In the genomic region with DNA sequence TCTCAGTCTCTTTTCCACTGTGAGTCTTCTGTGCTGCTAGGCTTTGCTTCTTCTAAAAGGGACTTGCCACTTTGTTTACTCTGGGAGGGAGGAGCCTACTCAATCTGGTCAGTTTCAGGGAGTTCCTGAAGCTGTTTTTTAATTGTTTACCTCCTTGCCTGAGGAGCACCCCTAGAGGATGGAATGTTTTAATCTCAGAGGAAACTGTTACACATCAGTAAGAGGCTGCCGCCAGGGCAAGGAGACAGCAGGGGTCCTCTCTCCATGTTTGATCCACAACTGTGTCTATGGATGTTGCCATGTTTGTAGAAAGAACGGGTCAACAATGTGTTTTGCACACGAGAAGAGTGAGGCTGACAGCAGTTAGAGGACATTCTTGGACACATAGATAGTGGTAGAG, we compare ENCODE assay signal across 26 mouse cellular contexts.
"Had no signal": no experiment of that assay in that cellular context is flagged by ENCODE, and none has a peak within 500 bp of the region (broad histone marks: within the 10 kb centered on the region; RNA-seq: fewer than 3 reads in every experiment).

No protein-coding gene starts in this region.

- H3K27ac ChIP-seq: heart, adult 2 months; heart, embryonic 13.5 days; heart, embryonic 15.5 days; hindbrain, embryonic 10.5 days; hindbrain, embryonic 12.5 days; hindbrain, embryonic 14.5 days; intestine, embryonic 15.5 days; layer of hippocampus, adult 2 months; left cerebral cortex, adult 2 months; limb, embryonic 13.5 days; limb, embryonic 15.5 days; liver, embryonic 12.5 days; liver, embryonic 14.5 days had no signal

- H3K27me3 ChIP-seq: heart, embryonic 13.5 days; heart, embryonic 15.5 days; intestine, embryonic 15.5 days; limb, embryonic 13.5 days; limb, embryonic 15.5 days; liver, embryonic 12.5 days had no signal

- H3K9ac ChIP-seq: heart, embryonic 13.5 days; heart, embryonic 15.5 days; hindbrain, embryonic 12.5 days; hindbrain, embryonic 14.5 days; intestine, embryonic 15.5 days; limb, embryonic 13.5 days; limb, embryonic 15.5 days; liver, embryonic 12.5 days; liver, embryonic 14.5 days had no signal

- H3K36me3 ChIP-seq: heart, embryonic 13.5 days; heart, embryonic 15.5 days; hindbrain, embryonic 10.5 days; hindbrain, embryonic 12.5 days; intestine, embryonic 15.5 days; limb, embryonic 13.5 days; limb, embryonic 15.5 days; liver, embryonic 12.5 days had no signal

- ATAC-seq: hindbrain, embryonic 16.5 days; inflammation-experienced regulatory T-cells, adult 6 months; intestine, embryonic 15.5 days; intestine, postnatal 0 days; liver, embryonic 12.5 days had no signal

- DNase-seq: gastrocnemius, postnatal 10 days; gastrocnemius, postnatal 25 days; heart, adult 2 months; heart, postnatal 14 days; heart, postnatal 36 days; kidney, adult 18-20 months; kidney, adult 8-10 months; kidney, postnatal 14 days; kidney, postnatal 4 days; left cerebral cortex, postnatal 4 days had no signal

- H3K9me3 ChIP-seq: heart, embryonic 13.5 days; heart, embryonic 15.5 days; hindbrain, embryonic 10.5 days; intestine, embryonic 15.5 days; limb, embryonic 15.5 days; liver, embryonic 12.5 days had no signal

- H3K4me3 ChIP-seq: heart, adult 2 months; heart, embryonic 13.5 days; heart, embryonic 15.5 days; hindbrain, embryonic 10.5 days; hindbrain, embryonic 12.5 days; intestine, embryonic 15.5 days; layer of hippocampus, adult 2 months; left cerebral cortex, adult 2 months; limb, embryonic 13.5 days; limb, embryonic 15.5 days; liver, embryonic 12.5 days had no signal

- H3K4me2 ChIP-seq: heart, embryonic 11.5 days; heart, embryonic 13.5 days; heart, embryonic 15.5 days; hindbrain, embryonic 12.5 days; hindbrain, embryonic 14.5 days; intestine, embryonic 15.5 days; limb, embryonic 13.5 days; limb, embryonic 15.5 days; liver, embryonic 12.5 days had no signal
